Mouse (Mus musculus): Measurements from ENCODE around the gene Dram1.
"Not testable (repeated sequence)": the region's sequence is repeated elsewhere in the genome, so short reads cannot be mapped to it uniquely, and the experiment has no call there.

Gene Dram1

GRCm38 (mm10) chr10:88385758-88386157 lies 6.9 kb upstream of the Dram1 start:
- no peak for DNase-seq

DNA sequence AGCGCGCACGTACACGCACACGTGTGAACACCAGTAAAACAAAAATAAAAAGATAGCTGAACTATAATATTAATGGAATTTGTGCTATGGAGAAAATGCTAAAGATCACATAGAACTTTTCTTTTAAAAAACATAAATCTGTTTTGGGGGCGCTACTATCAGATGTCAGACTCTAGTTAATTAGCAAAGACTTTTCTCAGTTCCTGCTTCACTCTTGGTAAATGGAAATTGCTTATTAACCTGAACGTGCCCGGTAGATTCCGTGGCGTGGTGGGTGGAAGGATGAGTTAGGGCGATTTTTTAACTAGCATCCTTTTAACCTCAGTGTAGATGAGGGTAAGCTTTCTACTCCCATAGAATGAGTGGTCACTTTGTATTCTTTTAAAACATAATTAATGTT lies 6.4 kb upstream of the Dram1 start:
- DNase-seq, result no peak

- DNase-seq, result no peak
Observed at GRCm38 (mm10) chr10:88384081-88384480, 5.2 kb upstream of the Dram1 start.

- DNase-seq, result no peak
Observed at GRCm38 (mm10) chr10:88383479-88383878, 4.6 kb upstream of the Dram1 start.

DNA sequence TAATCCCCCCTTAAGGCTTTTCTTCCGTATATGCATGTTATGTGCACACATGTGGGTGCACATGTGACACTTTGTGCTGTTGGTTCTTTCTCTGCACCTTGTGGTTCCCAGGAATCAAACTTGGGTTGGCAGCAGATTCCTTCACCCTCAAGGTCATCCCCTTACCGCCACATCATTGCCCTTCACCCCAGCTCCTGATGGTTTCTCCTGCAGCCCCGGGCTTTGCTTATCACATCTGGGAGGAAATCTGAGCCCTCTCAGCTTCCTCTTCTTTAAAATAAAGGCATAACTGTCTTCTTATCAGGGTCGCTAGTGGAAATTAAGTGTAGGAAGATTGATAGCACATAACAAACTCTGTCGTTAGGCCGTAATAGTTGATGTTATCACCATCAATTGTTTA lies 3.1 kb upstream of the Dram1 start:
- DNase-seq, result no peak

DNA sequence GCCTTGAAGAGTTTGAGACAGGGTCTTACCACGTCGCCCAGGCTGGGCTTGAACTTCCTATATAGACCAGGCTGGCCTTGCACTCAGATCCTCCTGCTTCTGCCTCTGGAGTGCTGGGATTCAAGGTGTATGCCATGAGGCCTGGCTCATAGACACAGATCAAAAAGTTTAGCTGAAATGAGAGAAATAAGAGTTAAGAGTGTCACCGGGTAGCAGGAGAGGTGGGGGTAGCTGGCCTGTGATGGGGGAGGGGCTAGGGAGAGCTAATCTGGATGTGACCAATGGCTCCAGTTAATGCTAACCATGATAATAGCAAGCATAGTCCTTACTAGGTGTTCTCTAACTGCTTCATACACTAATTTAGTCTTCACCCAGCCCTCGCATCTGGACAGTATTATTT lies 2.4 kb upstream of the Dram1 start:
- DNase-seq, result no peak

DNA sequence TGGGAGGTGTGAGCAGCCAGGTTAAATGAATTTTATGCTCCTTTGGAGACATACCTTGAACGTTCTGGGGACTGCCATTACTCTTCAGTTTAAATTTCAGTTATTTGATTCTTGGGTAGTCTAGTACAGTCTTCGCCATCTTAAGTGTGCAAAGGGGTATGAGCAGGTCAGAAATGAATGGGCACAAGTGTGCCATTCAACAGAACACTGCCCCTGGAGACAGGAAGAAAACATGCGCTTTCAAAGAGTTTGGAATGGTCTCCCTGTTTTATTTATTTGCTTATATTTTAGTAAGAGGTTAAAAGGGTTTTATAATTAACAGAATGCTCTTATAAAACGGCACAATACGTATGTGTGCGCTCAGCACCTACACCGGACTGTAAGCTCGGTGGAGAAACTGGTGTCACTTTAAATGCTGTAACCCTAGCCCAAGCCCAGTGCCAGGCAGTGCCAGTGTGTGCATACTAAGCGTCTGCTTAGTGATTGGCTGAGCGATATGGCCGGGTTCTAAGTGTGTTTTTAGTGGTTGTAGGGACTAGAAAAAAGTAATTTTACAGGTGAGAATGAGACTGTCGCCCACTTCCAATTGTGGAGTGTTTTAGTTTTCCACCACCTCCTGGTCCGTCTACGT lies 1.7 kb upstream of the Dram1 start:
- DNase-seq, result peak; percentile 39

- peak; percentile 36 for DNase-seq
Observed at GRCm38 (mm10) chr10:88380002-88380401, 1.1 kb upstream of the Dram1 start.

DNA sequence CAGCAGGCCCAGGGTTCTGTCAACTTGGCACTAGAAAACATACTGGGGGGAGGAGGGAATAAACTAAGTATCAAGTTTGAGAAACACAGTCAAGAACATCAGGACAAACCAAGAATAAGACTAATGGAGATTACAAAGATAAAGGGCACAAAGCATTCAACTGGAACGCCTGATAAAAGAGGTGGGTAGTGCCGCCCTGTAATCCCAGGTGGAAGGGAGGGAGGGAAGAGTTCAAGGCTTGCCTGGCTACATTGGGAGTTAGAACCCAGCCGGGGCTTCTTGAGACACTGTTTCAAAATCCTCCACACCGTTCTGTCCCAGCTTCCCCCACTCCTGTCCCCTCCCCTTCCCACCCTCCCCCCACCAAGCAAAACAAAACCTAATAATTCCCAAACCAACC lies 1.2 kb downstream of the Dram1 start:
- DNase-seq, result no peak

DNA sequence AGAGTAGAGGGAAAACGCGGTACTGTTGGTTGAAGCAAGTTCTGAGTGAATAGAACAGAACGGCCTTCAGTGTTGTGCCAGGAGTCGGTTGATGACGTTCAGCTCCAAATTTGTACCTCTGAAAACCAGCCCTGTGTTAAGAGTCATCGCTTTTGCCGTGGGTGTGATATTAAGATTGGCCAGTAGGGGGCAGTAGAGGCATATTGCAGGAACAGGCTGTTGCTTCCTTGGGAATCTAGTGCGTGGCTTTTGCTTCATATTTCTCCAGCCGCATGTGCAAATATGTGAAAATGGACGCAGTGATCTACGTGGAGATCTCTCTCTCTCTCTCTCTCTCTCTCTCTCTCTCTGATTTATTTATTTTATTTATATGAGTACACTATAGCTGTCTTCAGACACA lies 2.1 kb downstream of the Dram1 start:
- peak; percentile 89 for DNase-seq

DNA sequence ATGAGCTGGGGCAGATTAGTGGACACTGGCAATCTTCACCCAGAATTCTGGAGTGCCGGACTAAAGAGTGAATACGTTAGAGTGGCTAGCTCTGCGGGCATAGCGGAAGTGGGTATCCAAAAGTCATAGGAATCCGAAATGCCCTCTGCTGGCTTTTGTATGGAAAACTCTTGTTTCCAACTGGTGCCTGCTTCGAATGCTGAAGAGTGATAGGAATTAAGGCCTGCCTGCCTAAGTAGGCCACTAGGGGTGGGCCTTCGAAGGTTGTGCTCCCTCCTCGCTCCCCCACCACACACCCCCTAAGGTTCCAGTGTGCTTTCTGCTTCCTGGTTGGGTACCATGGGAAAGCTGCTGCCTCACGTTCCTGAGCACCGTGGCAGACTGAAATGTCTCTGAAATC lies 3.9 kb downstream of the Dram1 start:
- peak; percentile 35 for DNase-seq

DNA sequence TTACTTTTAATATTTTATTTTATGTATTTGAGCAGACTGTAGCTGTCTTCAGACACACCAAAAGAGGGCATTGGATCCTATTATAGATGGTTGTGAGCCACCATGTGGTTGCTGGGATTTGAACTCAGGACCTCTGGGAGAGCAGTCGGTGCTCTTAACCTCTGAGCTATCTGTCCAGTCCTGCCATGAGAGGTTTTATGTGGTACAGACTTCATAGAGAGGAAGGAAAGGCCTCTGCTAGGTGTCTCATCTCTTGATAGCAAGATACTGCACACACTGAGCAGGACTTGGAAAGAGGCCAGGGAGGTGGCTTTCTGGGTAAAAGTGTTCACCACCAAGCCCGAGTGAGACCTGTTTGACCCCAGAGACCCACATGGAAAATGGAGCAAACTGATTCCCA lies 5.9 kb downstream of the Dram1 start:
- DNase-seq, result not testable (repeated sequence)

DNA sequence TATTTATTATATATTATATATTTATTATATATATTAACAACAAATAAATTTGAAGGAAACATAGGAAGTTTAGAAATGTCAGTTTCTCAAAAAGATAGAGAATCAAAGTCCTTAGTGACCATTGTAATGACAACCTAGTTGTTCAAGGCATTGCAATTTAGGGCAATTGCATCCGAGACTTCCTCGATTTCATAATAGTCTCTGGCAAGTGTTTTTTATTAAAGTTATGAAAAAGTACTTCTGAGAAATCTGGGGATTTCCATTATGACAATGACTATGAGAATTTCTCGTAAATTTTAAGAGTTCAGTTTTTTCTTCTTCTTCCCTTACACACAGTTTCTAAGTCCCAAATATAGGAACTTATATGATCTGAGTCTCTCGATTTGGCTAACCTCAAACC lies 6.4 kb downstream of the Dram1 start:
- no peak for DNase-seq

DNA sequence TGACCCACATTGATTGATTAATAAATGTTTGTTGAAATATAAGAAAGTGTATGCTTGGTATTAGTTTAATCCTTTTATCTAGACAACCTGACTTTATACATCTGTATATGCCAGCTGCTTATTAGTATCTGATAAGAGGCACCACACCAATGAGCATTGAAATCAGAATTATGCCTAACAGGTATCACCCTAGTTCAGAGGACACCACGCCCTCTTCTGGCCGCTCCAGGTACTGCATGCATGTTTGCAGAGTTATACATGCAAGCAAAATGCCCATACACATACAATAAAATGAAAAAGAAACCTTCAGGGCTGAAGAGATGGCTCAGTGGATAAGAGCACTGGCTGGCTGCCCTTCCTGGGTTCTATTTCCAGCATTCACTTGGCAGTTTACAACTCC lies 7.1 kb downstream of the Dram1 start:
- peak; percentile 33 for DNase-seq

GRCm38 (mm10) chr10:88369233-88369632 lies 9.6 kb downstream of the Dram1 start:
- no peak for DNase-seq

DNA sequence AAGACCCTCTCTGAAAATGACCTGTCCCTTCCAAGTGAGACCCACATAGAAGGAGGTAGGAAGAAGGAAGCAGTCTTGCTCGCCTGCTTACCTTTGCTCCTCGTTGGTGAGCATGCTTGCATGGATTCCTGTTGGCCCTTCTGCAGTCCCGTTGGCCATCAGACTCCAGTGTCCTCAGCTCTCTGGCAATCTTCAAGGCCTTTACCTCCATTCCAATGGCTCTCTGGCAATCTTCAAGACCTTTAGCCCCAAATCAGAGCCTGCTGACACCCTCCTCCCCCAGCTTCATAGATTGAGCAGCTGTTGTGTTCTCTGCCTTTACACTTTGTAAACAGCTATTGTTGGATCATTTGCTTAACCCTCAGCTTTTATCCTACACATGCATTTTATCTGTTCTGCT lies 14.7 kb downstream of the Dram1 start:
- DNase-seq, result no peak

GRCm38 (mm10) chr10:88362218-88362617 lies 16.7 kb downstream of the Dram1 start:
- no peak for DNase-seq

- peak; percentile 68 for DNase-seq
Observed at GRCm38 (mm10) chr10:88356983-88357559, 21.8 kb downstream of the Dram1 start.

- no peak for DNase-seq
Observed at GRCm38 (mm10) chr10:88356114-88356982, 22.5 kb downstream of the Dram1 start.

DNA sequence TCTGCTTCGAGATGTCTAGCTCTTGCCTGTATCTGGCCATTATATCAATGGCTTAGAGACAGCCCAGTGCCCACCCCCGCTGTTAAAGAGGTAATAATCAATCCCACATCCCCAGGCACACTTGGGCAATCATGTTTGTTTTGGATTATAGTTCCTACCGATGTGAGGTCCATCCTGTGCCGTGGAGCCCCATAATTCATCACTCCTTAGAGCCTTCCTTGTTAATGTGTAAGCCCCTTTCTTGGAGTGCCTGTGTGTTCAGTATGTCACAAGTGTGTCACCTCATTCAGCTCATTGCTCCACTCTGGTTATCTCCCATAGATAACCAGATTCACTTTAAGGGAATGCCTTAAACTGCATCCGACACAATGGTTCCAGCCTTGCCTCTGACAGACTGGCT lies 24.3 kb downstream of the Dram1 start:
- no peak for DNase-seq

GRCm38 (mm10) chr10:88352549-88352948 lies 26.3 kb downstream of the Dram1 start:
- no peak for DNase-seq

DNA sequence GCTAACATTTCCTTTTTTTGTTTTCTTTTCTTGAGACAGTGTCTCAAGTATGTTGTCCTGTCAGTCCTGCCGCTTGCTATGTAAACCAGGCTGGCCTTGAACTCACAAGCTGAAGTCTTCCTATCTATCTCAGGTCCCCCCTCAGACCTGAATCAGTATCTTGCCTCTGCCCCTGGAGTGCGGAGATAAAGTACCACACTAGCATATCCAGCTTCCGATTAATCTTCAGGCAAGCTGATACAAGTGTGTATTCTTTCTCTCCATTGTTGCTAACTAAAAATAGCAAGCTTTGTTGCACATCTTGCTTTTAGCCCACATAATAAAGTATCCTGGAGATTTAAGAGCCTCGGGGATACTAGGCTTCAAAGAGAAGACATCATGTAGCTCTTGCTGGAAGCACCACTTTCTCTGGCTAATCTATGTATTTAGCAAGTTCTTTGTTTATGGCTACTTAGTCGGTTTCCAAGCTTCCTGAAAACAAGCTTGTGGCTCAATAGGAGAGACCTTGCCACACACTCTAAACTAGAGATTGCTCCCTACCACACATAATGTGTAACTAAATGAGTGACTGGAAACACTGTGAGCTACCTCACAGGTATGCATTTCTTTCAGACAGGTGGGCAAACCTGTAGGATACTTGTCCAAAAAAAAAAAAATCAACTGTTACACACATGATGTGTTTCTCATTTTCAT lies 27.3 kb downstream of the Dram1 start:
- no peak for DNase-seq

- DNase-seq, result no peak
Observed at GRCm38 (mm10) chr10:88350687-88351086, 28.2 kb downstream of the Dram1 start.

GRCm38 (mm10) chr10:88349800-88350199 lies 29.1 kb downstream of the Dram1 start:
- no peak for DNase-seq

All from retina, postnatal 1 day (tissue).